Mouse (Mus musculus) liver, adult 2 months (tissue): ENCODE measurements around the gene H2-T24. TPM values are rescaled to one million over a fixed set of nuclear protein-coding genes. Genes with fewer than 3 reads are reported as not detected.
A peak's percentile ranks its signal among the peaks of the same experiment; 100 is the strongest.

Source experiments
- DNase-seq: peaks from one replicate; pipeline ENCODE4 v3.0.0-alpha.2; 2011; ENCODE audit warnings: low read depth, low spot score; ENCODE audit errors: extremely low read depth
- H3K27ac ChIP-seq: fragments of 200-500 bp; replicated peaks from 2 replicates; pipeline ENCODE4 v1.5.1; 2012; ENCODE audit warnings: low read depth, mild to moderate bottlenecking, control low read depth, inconsistent platforms, low read length; ENCODE audit not compliant: insufficient read depth
- H3K27me3 ChIP-seq: fragments of 200-500 bp; 2 replicates; pipeline ENCODE4 v1.6.1; 2012; ENCODE audit warnings: mild to moderate bottlenecking, moderate library complexity, low read length, inconsistent platforms; ENCODE audit not compliant: control insufficient read depth, insufficient read depth
- H3K36me3 ChIP-seq: fragments of 200-500 bp; 2 replicates; pipeline ENCODE4 v1.6.1; 2012; ENCODE audit warnings: low read length, inconsistent platforms; ENCODE audit not compliant: control insufficient read depth, insufficient read depth
- H3K4me1 ChIP-seq: fragments of 200-500 bp; 2 replicates; pipeline ENCODE4 v1.6.1; 2011; ENCODE audit warnings: low read length; ENCODE audit not compliant: control insufficient read depth, insufficient read depth
- H3K4me3 ChIP-seq: fragments of 200-500 bp; 2 replicates; pipeline ENCODE4 v1.5.1; 2011; ENCODE audit warnings: low read depth, mild to moderate bottlenecking, control low read depth, low read length, moderate library complexity; ENCODE audit not compliant: insufficient read depth
- H3K79me2 ChIP-seq: fragments of 200-500 bp; 2 replicates; pipeline ENCODE4 v1.6.1; 2012; ENCODE audit warnings: inconsistent platforms, mild to moderate bottlenecking, low read length, moderate library complexity; ENCODE audit not compliant: control insufficient read depth, insufficient read depth
- H3K9ac ChIP-seq: fragments of 200-500 bp; 2 replicates; pipeline ENCODE4 v1.6.1; 2012; ENCODE audit warnings: low read depth, mild to moderate bottlenecking, control low read depth, inconsistent platforms, low read length
- CTCF ChIP-seq: fragments of 200-500 bp; IDR thresholded peaks from 2 replicates; pipeline ENCODE4 v1.5.1; 2011; ENCODE audit warnings: low read depth, low read length, control low read depth
- POLR2A ChIP-seq: fragments of 200-500 bp; IDR thresholded peaks from 2 replicates; pipeline ENCODE4 v1.6.1; 2011; ENCODE audit warnings: low read length, control low read depth; ENCODE audit not compliant: insufficient read depth; ENCODE audit errors: extremely low read depth
- WGBS: fragments of 180-500 bp; shearing (Covaris S2); methylation state at CpG from one replicate; pipeline ENCODE4 v1.1.7; 2018; 5-methylcytosine and 5-hydroxymethylcytosine counted together
- polyA plus RNA-seq: library from polyadenylated mRNA; depleted of rRNA; stranded (reverse); fragments of >200 nt; gene quantifications from 2 replicates; pipeline ENCODE4 v1.2.3, GENCODE M21; 2012
- total RNA-seq: library from RNA; depleted of rRNA; stranded (reverse); fragments of >200 nt; gene quantifications from 2 replicates; pipeline ENCODE4 v1.2.3, GENCODE M21; 2014

Gene H2-T24
- total and polyA plus RNA-seq, 2 experiments, result 2.1 to 5.3 TPM

DNA sequence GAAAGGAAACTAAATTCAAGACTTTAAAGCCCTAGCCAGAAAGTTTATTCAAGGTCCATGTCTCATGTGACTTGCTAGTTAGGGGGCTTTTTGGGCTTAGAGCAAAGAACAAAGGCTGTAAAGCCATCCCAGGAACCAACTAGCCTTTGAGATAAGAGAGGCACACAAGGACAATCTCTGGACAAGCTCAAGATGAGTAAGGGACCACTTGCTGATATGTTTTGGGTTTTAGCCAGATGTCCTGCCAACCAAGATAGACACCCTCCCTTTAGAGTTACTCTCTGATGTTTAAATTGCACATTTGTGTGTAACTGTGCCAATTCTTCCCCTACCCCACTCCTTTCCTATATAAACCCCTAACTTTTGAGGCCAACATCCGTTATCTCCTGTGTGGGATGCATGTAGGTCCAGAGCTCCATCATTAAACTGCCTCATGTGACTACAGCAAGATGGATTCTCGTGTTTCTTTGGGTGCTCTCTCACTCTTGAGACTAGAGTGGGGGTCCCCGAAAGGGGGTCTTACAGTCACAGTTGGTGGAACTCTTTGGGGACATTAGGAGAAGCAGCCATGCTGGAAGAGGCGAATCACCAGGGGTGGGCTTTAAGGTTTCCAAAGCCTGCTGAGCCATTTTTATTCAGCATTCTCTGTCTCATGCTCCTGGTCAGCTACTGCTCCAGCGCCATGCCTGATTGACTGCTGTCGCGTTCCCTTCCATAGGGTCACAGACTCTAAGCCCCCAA, 8.7 kb upstream of the H2-T24 start:
- Histone ChIP-seq H3K27me3 (no peaks in the 10 kb centered on the region), H3K27ac (no peak overlapping the region), H3K4me1 (peaks cover 14% of the 10 kb centered on the region), H3K4me3 (no peak overlapping the region), H3K36me3 (no peaks in the 10 kb centered on the region), H3K9ac (no peak overlapping the region), H3K79me2 (peaks cover 6% of the 10 kb centered on the region; the same call in 1 of the 2 replicates)
- WGBS, result 97% methylated on average over 7 of the region's 7 CpGs
- DNase-seq, result no peak
- TF ChIP-seq CTCF (no peak), POLR2A (no peak)

- peaks cover 18% of the 10 kb centered on the region for H3K4me1 ChIP-seq
- H3K4me3 ChIP-seq, result no peak overlapping the region
- H3K36me3 ChIP-seq, result no peaks in the 10 kb centered on the region
- peaks cover 6% of the 10 kb centered on the region; the same call in 1 of the 2 replicates for H3K79me2 ChIP-seq
- H3K27me3 ChIP-seq, result no peaks in the 10 kb centered on the region
- H3K9ac ChIP-seq, result no peak overlapping the region
- WGBS, result 87% methylated on average over 4 of the region's 4 CpGs
- no peak overlapping the region for H3K27ac ChIP-seq
- TF ChIP-seq POLR2A (no peak), CTCF (no peak)
- DNase-seq, result no peak
Measured at GRCm38 (mm10) chr17:36027663-36028062, 7.3 kb upstream of the H2-T24 start.

GRCm38 (mm10) chr17:36025901-36026300, 5.5 kb upstream of the H2-T24 start:
- Histone ChIP-seq H3K27ac (no peak overlapping the region), H3K36me3 (no peaks in the 10 kb centered on the region), H3K9ac (no peak overlapping the region), H3K4me3 (no peak overlapping the region), H3K27me3 (no peaks in the 10 kb centered on the region), H3K79me2 (no peaks in the 10 kb centered on the region), H3K4me1 (peaks cover 15% of the 10 kb centered on the region)
- no peak for DNase-seq
- 77% methylated on average over 4 of the region's 4 CpGs for WGBS
- no peak for TF ChIP-seq POLR2A
- TF ChIP-seq CTCF, result no peak

DNA sequence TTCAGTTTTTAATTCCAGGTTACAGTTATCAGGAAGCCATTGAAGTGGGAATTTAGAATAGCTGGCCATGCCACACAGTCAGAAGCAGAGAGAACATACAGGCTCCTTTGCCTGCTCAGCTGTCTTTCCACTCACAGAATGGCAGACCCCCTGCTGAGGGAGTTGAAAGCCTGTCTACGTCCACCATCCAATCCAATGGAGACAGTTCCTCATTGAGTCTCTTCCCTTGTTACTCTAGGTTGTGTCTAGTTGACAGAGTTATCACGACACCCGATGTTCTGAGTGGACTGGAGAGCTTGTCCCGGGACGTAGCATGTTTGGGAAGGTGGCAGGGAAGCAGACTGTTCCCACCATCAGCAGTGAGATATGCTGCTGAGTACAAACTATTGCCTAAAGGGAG, 4.8 kb upstream of the H2-T24 start:
- Histone ChIP-seq H3K4me3 (no peak overlapping the region), H3K27ac (no peak overlapping the region)

DNA sequence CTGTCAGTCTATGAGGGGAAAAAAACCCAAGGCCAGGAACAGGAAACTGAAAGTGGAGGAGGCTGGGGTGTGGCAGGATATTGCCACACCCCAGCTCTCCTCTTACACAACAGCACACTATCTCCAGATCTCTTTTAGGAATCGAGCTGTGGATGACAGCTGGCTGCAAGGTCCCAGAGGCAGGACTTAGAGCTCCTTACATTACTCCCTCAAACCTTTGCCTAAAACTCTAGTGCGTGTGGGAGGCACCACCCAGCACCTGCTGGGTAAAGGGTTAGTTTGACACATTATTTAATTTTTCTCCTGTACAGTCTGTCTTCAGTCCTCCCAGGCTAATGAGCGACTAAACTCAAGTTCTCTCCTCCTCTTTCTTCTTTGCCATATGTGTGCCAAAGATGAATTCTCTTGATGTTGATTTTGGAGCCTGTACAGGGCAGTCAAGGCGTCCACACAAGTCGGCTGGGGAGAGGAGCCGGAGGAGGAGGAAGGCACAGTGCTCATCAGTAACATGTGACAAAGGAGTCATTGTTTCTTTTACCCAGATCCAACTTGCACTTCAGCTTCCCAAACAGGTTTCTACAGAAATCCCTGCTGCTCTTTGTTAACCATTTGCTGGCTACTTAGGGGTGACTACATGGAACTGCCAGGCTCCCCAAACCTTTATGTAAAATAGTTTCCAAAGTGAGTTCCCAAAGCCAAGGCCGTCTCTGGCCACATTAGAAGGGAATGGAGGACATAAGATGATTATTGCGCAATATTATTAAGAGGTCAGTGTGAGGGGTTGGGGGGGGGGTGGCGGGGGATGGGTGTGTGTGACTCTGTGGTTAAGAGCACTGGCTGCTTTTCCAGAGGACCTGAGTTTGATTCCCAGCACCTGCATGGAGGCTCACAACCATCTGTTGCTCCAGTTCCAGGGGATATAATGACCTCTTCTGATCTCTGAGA, 3.6 kb upstream of the H2-T24 start:
- DNase-seq, result peak; percentile 30
- TF ChIP-seq POLR2A, result no peak
- no peak for TF ChIP-seq CTCF
- no peak overlapping the region for H3K4me3 ChIP-seq

More for the DNA sequence above, 4.8 kb upstream of the H2-T24 start:
- Histone ChIP-seq H3K9ac (no peak overlapping the region), H3K4me1 (peaks cover 11% of the 10 kb centered on the region), H3K79me2 (no peaks in the 10 kb centered on the region), H3K36me3 (no peaks in the 10 kb centered on the region), H3K27me3 (no peaks in the 10 kb centered on the region)
- 77% methylated on average over 5 of the region's 5 CpGs for WGBS
- TF ChIP-seq CTCF (no peak), POLR2A (no peak)
- no peak for DNase-seq

More for the DNA sequence above, 3.6 kb upstream of the H2-T24 start:
- H3K4me1 ChIP-seq, result peaks cover 9% of the 10 kb centered on the region
- H3K27me3 ChIP-seq, result no peaks in the 10 kb centered on the region
- peak overlapping the region; percentile 29 for H3K27ac ChIP-seq
- no peak overlapping the region for H3K9ac ChIP-seq
- H3K79me2 ChIP-seq, result no peaks in the 10 kb centered on the region
- WGBS, result 39% methylated on average over 9 of the region's 9 CpGs
- H3K36me3 ChIP-seq, result no peaks in the 10 kb centered on the region
